Mouse (Mus musculus) spleen, adult 2 months (tissue): ENCODE measurements around the gene Ric1.

Experiments
- CTCF ChIP-seq: fragments of 200-500 bp; IDR thresholded peaks from 2 replicates; pipeline ENCODE4 v1.5.1; 2011; ENCODE audit warnings: mild to moderate bottlenecking, inconsistent platforms; ENCODE audit not compliant: insufficient read depth, insufficient read length, insufficient replicate concordance; ENCODE audit errors: extremely low read depth
- POLR2A ChIP-seq: fragments of 200-500 bp; IDR thresholded peaks from 2 replicates; pipeline ENCODE4 v1.6.1; 2011; ENCODE audit warnings: low read depth, low read length, inconsistent platforms

DNA sequence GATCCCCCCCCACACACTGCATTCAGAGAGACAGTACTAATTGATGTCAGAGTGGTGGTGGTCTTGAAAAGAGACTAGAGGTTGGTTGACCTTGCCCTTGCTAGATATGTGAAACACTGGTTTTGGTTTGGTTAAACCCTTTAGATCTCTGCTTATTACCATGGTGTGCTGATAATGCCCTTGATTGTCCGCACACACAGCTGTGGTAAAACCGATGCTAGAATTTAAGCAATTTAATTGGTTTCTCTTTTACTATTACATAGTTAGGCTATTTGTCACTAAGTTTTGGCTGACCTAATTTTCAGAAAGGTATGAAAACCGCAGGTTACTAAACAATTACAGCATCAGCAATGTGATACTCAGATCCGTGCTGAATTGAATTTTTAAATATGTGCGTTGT, 1.6 kb downstream of the Ric1 start:
- TF ChIP-seq POLR2A (no peak), CTCF (no peak)
